In genomic region chr10:38072394-38072793, GRCm38 (mm10) we compare ENCODE assay signal across 19 mouse cellular contexts.
DNase-seq lines count a peak whose midpoint lies in the region; ATAC-seq and TF ChIP-seq lines count a peak whose summit lies in the region.
"Had no signal": no experiment of that assay in that cellular context is flagged by ENCODE, and none has a peak within 500 bp of the region (broad histone marks: within the 10 kb centered on the region; RNA-seq: fewer than 3 reads in every experiment).

No protein-coding gene starts in this region.

- no peak for TF ChIP-seq EP300 in lung, postnatal 0 days (IDR thresholded peaks at IDR 0.05)

- H3K27ac ChIP-seq in lung, embryonic 14.5 days (ENCODE audit: low read depth): no peak overlapping the region
- no peak overlapping the region for H3K27ac ChIP-seq in lung, postnatal 0 days (ENCODE audit: low read length)
- H3K27ac ChIP-seq: embryonic facial prominence, embryonic 13.5 days; forebrain, embryonic 13.5 days; forebrain, embryonic 15.5 days had no signal

- H3K4me2 ChIP-seq in lung, embryonic 14.5 days: no peak overlapping the region
- H3K4me2 ChIP-seq in lung, postnatal 0 days (replicated peaks; ENCODE audit: low read depth, low read length): no peak overlapping the region
- H3K4me2 ChIP-seq: embryonic facial prominence, embryonic 13.5 days; forebrain, embryonic 13.5 days; forebrain, embryonic 15.5 days had no signal

- no peak for TF ChIP-seq POLR2A in brain, embryonic 14.5 days (IDR thresholded peaks at IDR 0.05; ENCODE audit: borderline replicate concordance, extremely low read depth, insufficient read depth, insufficient read length, poor library complexity, severe bottlenecking)

- H3K36me3 ChIP-seq in lung, embryonic 14.5 days (ENCODE audit: insufficient read depth): no peaks in the 10 kb centered on the region
- H3K36me3 ChIP-seq in lung, postnatal 0 days (ENCODE audit: insufficient read depth, low read length): no peaks in the 10 kb centered on the region
- H3K36me3 ChIP-seq: embryonic facial prominence, embryonic 13.5 days; forebrain, embryonic 15.5 days had no signal

- ATAC-seq in lung, embryonic 14.5 days (ENCODE audit: insufficient read depth): no peak
- no peak for ATAC-seq in lung, postnatal 0 days
- ATAC-seq: forebrain, embryonic 13.5 days; forebrain, embryonic 15.5 days; forebrain, postnatal 0 days had no signal

- peak; percentile 50 for DNase-seq in lung, embryonic 14.5 days
- DNase-seq in lung, postnatal 10 days: no peak
- peak; percentile 58 for DNase-seq in lung, postnatal 0 days (ENCODE audit: low spot score)
- no peak for DNase-seq in lung, postnatal 25 days (ENCODE audit: low spot score)
- peak; percentile 19 for DNase-seq in brain, embryonic 14.5 days (ENCODE audit: low read depth)
- DNase-seq in natural killer cell, adult 2 months (ENCODE audit: low spot score in 2 of 2): no peak
- DNase-seq in cerebellum, postnatal 10 days: no peak
- DNase-seq: adrenal gland, adult 2 months; adrenal gland, postnatal 10 days; adrenal gland, postnatal 25 days; cerebellum, adult 11 months; cerebellum, adult 18-20 months; cerebellum, adult 8-10 months; cerebellum, adult 9-11 months; cerebellum, postnatal 25 days; forebrain, postnatal 0 days had no signal

- no peaks in the 10 kb centered on the region for H3K27me3 ChIP-seq in lung, embryonic 14.5 days (ENCODE audit: insufficient read depth, low read length)
- H3K27me3 ChIP-seq in lung, postnatal 0 days (replicated peaks; ENCODE audit: insufficient read depth, low read length): no peaks in the 10 kb centered on the region
- H3K27me3 ChIP-seq: embryonic facial prominence, embryonic 13.5 days; forebrain, embryonic 13.5 days; forebrain, embryonic 15.5 days had no signal

- no peak overlapping the region for H3K9ac ChIP-seq in lung, embryonic 14.5 days
- no peak overlapping the region for H3K9ac ChIP-seq in lung, postnatal 0 days (replicated peaks; ENCODE audit: low read depth)
- H3K9ac ChIP-seq: embryonic facial prominence, embryonic 13.5 days; forebrain, embryonic 13.5 days; forebrain, embryonic 15.5 days; forebrain, postnatal 0 days had no signal

- no peak overlapping the region for H3K4me3 ChIP-seq in lung, embryonic 14.5 days (ENCODE audit: low read depth, low read length)
- no peak overlapping the region for H3K4me3 ChIP-seq in lung, postnatal 0 days (ENCODE audit: low read depth, low read length)
- H3K4me3 ChIP-seq: embryonic facial prominence, embryonic 13.5 days; forebrain, embryonic 13.5 days; forebrain, embryonic 15.5 days had no signal

- TF ChIP-seq CTCF in lung, embryonic 14.5 days (IDR thresholded peaks at IDR 0.05; ENCODE audit: low read depth): no peak
- no peak for TF ChIP-seq CTCF in lung, postnatal 0 days (IDR thresholded peaks at IDR 0.05)
- TF ChIP-seq CTCF in brain, embryonic 14.5 days (IDR thresholded peaks at IDR 0.05; ENCODE audit: borderline replicate concordance, extremely low read depth, insufficient read depth, insufficient read length): no peak

- H3K9me3 ChIP-seq in lung, embryonic 14.5 days (ENCODE audit: low read depth, low read length): no peaks in the 10 kb centered on the region
- H3K9me3 ChIP-seq in lung, postnatal 0 days (ENCODE audit: low read length): no peaks in the 10 kb centered on the region
- H3K9me3 ChIP-seq: embryonic facial prominence, embryonic 13.5 days; forebrain, embryonic 13.5 days; forebrain, embryonic 15.5 days had no signal

- WGBS in lung, embryonic 14.5 days: 61% methylated on average over 1 of the region's 1 CpGs
- WGBS in lung, postnatal 0 days: 59% methylated on average over 1 of the region's 1 CpGs

- no peaks in the 10 kb centered on the region for H3K4me1 ChIP-seq in lung, embryonic 14.5 days (ENCODE audit: insufficient read depth)
- no peaks in the 10 kb centered on the region for H3K4me1 ChIP-seq in lung, postnatal 0 days (ENCODE audit: insufficient read depth, low read depth, low read length)
- H3K4me1 ChIP-seq: embryonic facial prominence, embryonic 13.5 days; forebrain, embryonic 13.5 days; forebrain, embryonic 15.5 days had no signal

Comparison
In these comparisons a context has a peak if more than half of its experiments do, and no peak if none do; other contexts are left out.
1. DNase-seq: peak in lung, embryonic 14.5 days (single experiment), lung, postnatal 0 days (single experiment) and brain, embryonic 14.5 days (single experiment); none in lung, postnatal 10 days (single experiment), lung, postnatal 25 days (single experiment), natural killer cell, adult 2 months (0 of 2) and cerebellum, postnatal 10 days (0 of 2).